Mouse (Mus musculus): ENCODE data around the gene Rnaseh2a. TPM values are rescaled to one million over a fixed set of nuclear protein-coding genes. Genes with fewer than 3 reads are reported as not detected.

The Rnaseh2a gene
- polyA plus RNA-seq, 1 experiment from 2014 or later: 122 TPM

GRCm38 (mm10) chr8:84984294-84985048 is 14.9 kb upstream of the Rnaseh2a start:
- Histone ChIP-seq H3K9me3 (no peaks in the 10 kb centered on the region), H3K4me3 (replicated peaks) (no peak overlapping the region), H3K27me3 (peaks cover 17% of the 10 kb centered on the region), H3K27ac (peak overlapping the region; percentile 45; the same call in 1 of the 2 replicates), H3K4me2 (peak overlapping the region; percentile 99), H3K36me3 (no peaks in the 10 kb centered on the region), H3K9ac (replicated peaks) (0 out of 2 replicates have a peak overlapping the region, but pooled peaks have one; percentile 58), H3K4me1 (replicated peaks) (peaks cover 56% of the 10 kb centered on the region)
- no peak for ATAC-seq (ENCODE audit: insufficient number of reproducible peaks, insufficient read depth, low FRiP score, low TSS enrichment, low read depth)
- WGBS: 5% methylated on average over 16 of the region's 16 CpGs

GRCm38 (mm10) chr8:84982499-84983011 is 13.0 kb upstream of the Rnaseh2a start:
- H3K9ac ChIP-seq (replicated peaks): no peak overlapping the region
- 66% methylated on average over 3 of the region's 3 CpGs for WGBS
- no peaks in the 10 kb centered on the region for H3K9me3 ChIP-seq
- peaks cover 34% of the 10 kb centered on the region for H3K27me3 ChIP-seq
- no peak overlapping the region for H3K4me2 ChIP-seq
- H3K27ac ChIP-seq: 0 out of 2 replicates have a peak overlapping the region, but pooled peaks have one; percentile 35
- H3K36me3 ChIP-seq: no peaks in the 10 kb centered on the region
- no peak for ATAC-seq (ENCODE audit: insufficient number of reproducible peaks, insufficient read depth, low FRiP score, low TSS enrichment, low read depth)
- no peak overlapping the region for H3K4me3 ChIP-seq (replicated peaks)
- peaks cover 69% of the 10 kb centered on the region for H3K4me1 ChIP-seq (replicated peaks)

- WGBS: 74% methylated on average over 15 of the region's 15 CpGs
- no peak overlapping the region for H3K4me2 ChIP-seq
- no peak overlapping the region for H3K27ac ChIP-seq
- H3K4me3 ChIP-seq (replicated peaks): no peak overlapping the region
- peaks cover 41% of the 10 kb centered on the region for H3K27me3 ChIP-seq
- peaks cover 76% of the 10 kb centered on the region for H3K4me1 ChIP-seq (replicated peaks)
- H3K9ac ChIP-seq (replicated peaks): no peak overlapping the region
- no peaks in the 10 kb centered on the region for H3K9me3 ChIP-seq
- no peaks in the 10 kb centered on the region for H3K36me3 ChIP-seq
- ATAC-seq (ENCODE audit: insufficient number of reproducible peaks, insufficient read depth, low FRiP score, low TSS enrichment, low read depth): no peak
Observed at GRCm38 (mm10) chr8:84981644-84982498, 12.3 kb upstream of the Rnaseh2a start.

GRCm38 (mm10) chr8:84980622-84981358 is 11.2 kb upstream of the Rnaseh2a start:
- Histone ChIP-seq H3K4me3 (replicated peaks) (no peak overlapping the region; the same call in 1 of the 2 replicates), H3K9me3 (no peaks in the 10 kb centered on the region), H3K36me3 (no peaks in the 10 kb centered on the region), H3K4me1 (replicated peaks) (peaks cover 77% of the 10 kb centered on the region), H3K27ac (peak overlapping the region; percentile 73), H3K9ac (replicated peaks) (peak overlapping the region; percentile 57; the same call in 1 of the 2 replicates), H3K27me3 (peaks cover 37% of the 10 kb centered on the region), H3K4me2 (peak overlapping the region; percentile 99)
- ATAC-seq (ENCODE audit: insufficient number of reproducible peaks, insufficient read depth, low FRiP score, low TSS enrichment, low read depth): no peak
- WGBS: 35% methylated on average over 11 of the region's 11 CpGs

GRCm38 (mm10) chr8:84979599-84980421 is 10.2 kb upstream of the Rnaseh2a start:
- peak; percentile 11 for ATAC-seq (ENCODE audit: insufficient number of reproducible peaks, insufficient read depth, low FRiP score, low TSS enrichment, low read depth)
- Histone ChIP-seq H3K27me3 (peaks cover 30% of the 10 kb centered on the region), H3K9ac (replicated peaks) (peak overlapping the region; percentile 57), H3K27ac (peak overlapping the region; percentile 73), H3K4me1 (replicated peaks) (peaks cover 74% of the 10 kb centered on the region), H3K4me2 (peak overlapping the region; percentile 99), H3K9me3 (no peaks in the 10 kb centered on the region), H3K36me3 (peaks cover 7% of the 10 kb centered on the region; the same call in 1 of the 2 replicates), H3K4me3 (replicated peaks) (peak overlapping the region; percentile 38)
- 2% methylated on average over 42 of the region's 42 CpGs for WGBS

GRCm38 (mm10) chr8:84978248-84978940 is 8.8 kb upstream of the Rnaseh2a start, which contains the start of gene Junb:
Gene Junb, minus strand, starts transcription at chr8:84978718.
- peak within 1 kb of the TSS; percentile 67; the same call in 1 of the 2 replicates for H3K27ac ChIP-seq
- H3K27me3 ChIP-seq: peaks cover 30% of the 10 kb centered on the region
- WGBS: under 1% methylated on average over 63 of the region's 63 CpGs
- H3K4me2 ChIP-seq: peak within 1 kb of the TSS; percentile 99
- peak within 1 kb of the TSS; percentile 65 for H3K9ac ChIP-seq (replicated peaks)
- peak within 1 kb of the TSS; percentile 56 for H3K4me3 ChIP-seq (replicated peaks)
- ATAC-seq (ENCODE audit: insufficient number of reproducible peaks, insufficient read depth, low FRiP score, low TSS enrichment, low read depth): 0 out of 2 replicates have a peak, but pooled peaks have one; percentile 32
- peaks cover 66% of the 10 kb centered on the region for H3K4me1 ChIP-seq (replicated peaks)
- no peaks in the 10 kb centered on the region for H3K9me3 ChIP-seq
- H3K36me3 ChIP-seq: peaks cover 18% of the 10 kb centered on the region

- H3K4me2 ChIP-seq: peak overlapping the region; percentile 99
- H3K9ac ChIP-seq (replicated peaks): peak overlapping the region; percentile 65
- peaks cover 30% of the 10 kb centered on the region for H3K27me3 ChIP-seq
- peaks cover 66% of the 10 kb centered on the region for H3K4me1 ChIP-seq (replicated peaks)
- ATAC-seq (ENCODE audit: insufficient number of reproducible peaks, insufficient read depth, low FRiP score, low TSS enrichment, low read depth): no peak
- H3K9me3 ChIP-seq: no peaks in the 10 kb centered on the region
- H3K36me3 ChIP-seq: peaks cover 25% of the 10 kb centered on the region
- peak overlapping the region; percentile 56 for H3K4me3 ChIP-seq (replicated peaks)
- WGBS: 1% methylated on average over 70 of the region's 70 CpGs
- peak overlapping the region; percentile 67; the same call in 1 of the 2 replicates for H3K27ac ChIP-seq
Observed at GRCm38 (mm10) chr8:84977435-84978247, 8.1 kb upstream of the Rnaseh2a start.

- Histone ChIP-seq H3K4me1 (replicated peaks) (peaks cover 64% of the 10 kb centered on the region), H3K27me3 (peaks cover 30% of the 10 kb centered on the region), H3K36me3 (peaks cover 33% of the 10 kb centered on the region), H3K27ac (no peak overlapping the region), H3K4me3 (replicated peaks) (peak overlapping the region; percentile 56), H3K9me3 (no peaks in the 10 kb centered on the region), H3K4me2 (peak overlapping the region; percentile 99), H3K9ac (replicated peaks) (peak overlapping the region; percentile 65)
- 2% methylated on average over 25 of the region's 25 CpGs for WGBS
- no peak for ATAC-seq (ENCODE audit: insufficient number of reproducible peaks, insufficient read depth, low FRiP score, low TSS enrichment, low read depth)
Observed at GRCm38 (mm10) chr8:84976763-84977434, 7.3 kb upstream of the Rnaseh2a start.

Data from limb, embryonic 12.5 days (tissue).